Mouse (Mus musculus) brain, embryonic 14.5 days (tissue): ENCODE results near the gene Cfap61.

Experiments
- CTCF ChIP-seq: fragments of 200-500 bp; IDR thresholded peaks from 2 replicates; pipeline ENCODE4 v1.5.1; 2012; ENCODE audit warnings: inconsistent platforms, mild to moderate bottlenecking, moderate library complexity, borderline replicate concordance; ENCODE audit not compliant: insufficient read depth, insufficient read length; ENCODE audit errors: extremely low read depth
- POLR2A ChIP-seq: fragments of 200-500 bp; IDR thresholded peaks from 2 replicates; pipeline ENCODE4 v1.6.1; 2012; ENCODE audit warnings: mild to moderate bottlenecking, inconsistent platforms, borderline replicate concordance; ENCODE audit not compliant: poor library complexity, insufficient read depth, insufficient read length, severe bottlenecking; ENCODE audit errors: extremely low read depth

DNA sequence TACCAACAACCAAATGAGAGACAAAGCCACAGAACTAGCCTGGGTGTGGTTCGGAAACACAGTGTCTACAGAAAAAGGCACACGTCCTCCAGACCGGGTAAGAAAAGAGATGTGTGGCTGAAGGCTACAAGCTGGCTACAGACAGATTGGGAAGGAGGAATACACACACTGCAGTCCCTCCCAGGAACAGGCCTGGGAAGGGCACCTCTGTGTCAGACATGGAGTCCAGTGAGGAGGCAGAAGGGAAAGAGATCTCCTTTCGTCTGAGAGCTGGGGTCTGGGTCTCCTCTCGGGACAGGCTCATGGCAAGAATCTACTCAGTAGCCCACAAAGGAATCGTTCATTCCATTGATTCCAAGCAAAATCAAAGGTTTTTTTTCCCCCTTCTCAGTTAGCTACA is 170.8 kb downstream of the Cfap61 start:
- TF ChIP-seq CTCF (no peak), POLR2A (no peak)
